Mouse (Mus musculus) megakaryocyte, embryonic 14.5 days (primary cell): ENCODE results near the gene Clptm1.

Experiments
- FLI1 ChIP-seq: IDR thresholded peaks from 2 replicates; pipeline ENCODE4 v1.6.1; 2012; ENCODE audit warnings: low read length, inconsistent platforms, mixed read lengths
- GATA1 ChIP-seq: IDR thresholded peaks from 3 replicates; pipeline ENCODE4 v1.6.1; 2012; ENCODE audit warnings: mixed read lengths, low read length, inconsistent platforms, borderline replicate concordance

DNA sequence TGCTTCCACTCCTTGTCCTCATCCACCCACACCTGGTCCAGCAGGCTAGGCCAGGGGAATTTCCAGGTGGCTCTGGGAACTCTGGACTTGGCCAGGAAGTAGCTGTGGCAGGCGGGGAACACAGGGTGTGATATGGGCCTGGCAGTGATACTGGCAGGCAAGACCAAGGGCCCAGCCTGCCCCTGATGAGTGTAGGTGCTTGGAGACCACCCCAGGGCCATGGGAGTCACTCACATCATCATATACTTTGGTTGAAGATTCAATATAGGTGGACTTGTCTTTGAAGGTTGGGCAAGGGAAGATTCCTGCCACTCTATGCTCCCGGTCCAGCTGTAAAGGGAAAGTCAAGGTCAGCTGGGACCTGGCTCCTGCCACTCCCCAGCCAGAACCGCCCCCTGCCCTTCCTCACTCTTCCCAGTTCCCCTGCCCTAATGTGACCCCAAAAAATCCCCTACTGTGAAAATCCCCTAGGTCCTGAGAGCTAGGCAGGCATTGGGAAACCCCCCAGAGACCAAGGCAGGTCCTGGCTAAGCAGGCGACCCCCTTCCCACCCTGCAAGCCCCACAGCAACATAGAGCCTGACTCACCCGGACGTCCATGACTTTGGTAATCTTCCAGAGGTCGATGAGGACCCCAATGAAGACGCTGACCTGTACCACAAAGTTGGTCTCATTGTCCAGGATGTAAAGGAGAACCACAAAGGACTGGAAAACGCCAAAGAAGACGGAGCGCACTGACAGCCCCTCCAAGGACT, 29.6 kb downstream of the Clptm1 start:
- no peak for TF ChIP-seq GATA1
- TF ChIP-seq FLI1: no peak
